Comparison of ENCODE assay signal across 37 mouse cellular contexts in the genomic region with DNA sequence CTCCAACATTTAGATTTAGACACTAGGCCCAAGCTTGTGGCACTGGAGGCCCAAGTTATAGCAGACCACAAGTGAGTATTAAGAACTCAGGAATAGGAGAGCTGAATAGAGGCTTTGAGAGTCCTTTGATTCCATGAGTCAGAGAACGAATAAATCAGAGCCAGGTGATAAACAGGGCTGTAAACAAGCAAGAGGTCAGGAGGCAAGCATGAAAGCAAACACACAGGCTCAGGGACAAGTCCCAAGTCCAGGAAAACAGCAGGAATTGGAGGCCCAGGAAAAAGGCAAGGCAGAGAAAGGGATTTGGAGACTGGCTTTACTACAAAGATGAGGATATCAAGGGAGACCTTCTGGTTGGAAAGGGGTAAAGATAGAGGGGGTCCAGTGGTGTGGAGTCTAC. TPM values are rescaled to one million over a fixed set of nuclear protein-coding genes. Genes with fewer than 3 reads are reported as not detected.
"Had no signal": no experiment of that assay in that cellular context is flagged by ENCODE, and none has a peak within 500 bp of the region (broad histone marks: within the 10 kb centered on the region; RNA-seq: fewer than 3 reads in every experiment).

No protein-coding gene starts in this region.

- H3K4me2 ChIP-seq: heart, embryonic 11.5 days; heart, embryonic 13.5 days; heart, embryonic 15.5 days; hindbrain, embryonic 13.5 days; hindbrain, embryonic 15.5 days; kidney, embryonic 15.5 days; limb, embryonic 12.5 days; liver, embryonic 13.5 days had no signal

- ATAC-seq: forebrain, postnatal 0 days; hindbrain, postnatal 0 days; intestine, embryonic 16.5 days had no signal

- DNase-seq: forebrain, postnatal 0 days; gastrocnemius, postnatal 14 days; gastrocnemius, postnatal 36 days; heart, adult 11 months; heart, adult 2 months; heart, postnatal 14 days; heart, postnatal 36 days; kidney, adult 11 months; kidney, adult 2 months; kidney, adult 9 months; kidney, postnatal 14 days; kidney, postnatal 36 days; layer of hippocampus, adult 9-11 months; layer of hippocampus, postnatal 36 days; liver, embryonic 13.5 days had no signal

- H3K36me3 ChIP-seq: heart, embryonic 13.5 days; heart, embryonic 15.5 days; hindbrain, embryonic 13.5 days; hindbrain, embryonic 15.5 days; kidney, embryonic 15.5 days; limb, embryonic 10.5 days; limb, embryonic 12.5 days; liver, embryonic 13.5 days had no signal

- H3K9me3 ChIP-seq: heart, embryonic 15.5 days; hindbrain, embryonic 15.5 days; kidney, embryonic 15.5 days; limb, embryonic 10.5 days; limb, embryonic 12.5 days; liver, embryonic 13.5 days had no signal

- H3K4me3 ChIP-seq: heart, adult 2 months; heart, embryonic 13.5 days; heart, embryonic 15.5 days; hindbrain, embryonic 13.5 days; hindbrain, embryonic 15.5 days; kidney, embryonic 15.5 days; limb, embryonic 10.5 days; limb, embryonic 12.5 days; liver, embryonic 13.5 days had no signal

- H3K27ac ChIP-seq: heart, adult 2 months; heart, embryonic 13.5 days; heart, embryonic 15.5 days; hindbrain, embryonic 13.5 days; hindbrain, embryonic 15.5 days; hindbrain, postnatal 0 days; kidney, embryonic 15.5 days; kidney, postnatal 0 days; limb, embryonic 10.5 days; limb, embryonic 12.5 days; liver, embryonic 13.5 days had no signal

- H3K9ac ChIP-seq: forebrain, postnatal 0 days; heart, embryonic 13.5 days; heart, embryonic 15.5 days; hindbrain, embryonic 13.5 days; hindbrain, embryonic 15.5 days; kidney, embryonic 15.5 days; limb, embryonic 12.5 days; liver, embryonic 13.5 days had no signal

- H3K4me1 ChIP-seq: heart, embryonic 13.5 days; heart, embryonic 15.5 days; hindbrain, embryonic 13.5 days; hindbrain, embryonic 15.5 days; kidney, embryonic 15.5 days; limb, embryonic 10.5 days; limb, embryonic 12.5 days; liver, embryonic 13.5 days had no signal

- H3K27me3 ChIP-seq: heart, embryonic 13.5 days; heart, embryonic 15.5 days; hindbrain, embryonic 13.5 days; hindbrain, embryonic 15.5 days; kidney, embryonic 15.5 days; limb, embryonic 12.5 days; liver, embryonic 13.5 days had no signal

RNA-seq across cellular contexts. Expression of gene Amdhd1, which starts 14.5 kb away (rescaled TPM):
- total RNA-seq: gastrocnemius, adult 8-10 months; gastrocnemius, postnatal 14 days; gastrocnemius, postnatal 36 days; heart, adult 2 months; heart, postnatal 14 days; heart, postnatal 36 days; hematopoietic stem cell, adult 5-6 weeks had no signal
- polyA plus RNA-seq: hindbrain, embryonic 11.5 days had no signal

RNA-seq across cellular contexts. Expression of gene Ccdc38, which starts 15.1 kb away (rescaled TPM):
- total RNA-seq: forebrain, postnatal 0 days; gastrocnemius, adult 18-20 months; gastrocnemius, adult 8-10 months; gastrocnemius, postnatal 14 days; heart, adult 2 months; heart, postnatal 14 days; heart, postnatal 36 days; hematopoietic stem cell, adult 5-6 weeks; hindbrain, postnatal 0 days; layer of hippocampus, adult 18-20 months; layer of hippocampus, postnatal 14 days; layer of hippocampus, postnatal 36 days; left cerebral cortex, adult 18-20 months; left cerebral cortex, adult 8-10 months; left cerebral cortex, postnatal 25 days had no signal
- polyA plus RNA-seq: heart, adult 2 months; kidney, adult 2 months; large intestine, adult 2 months had no signal

RNA-seq across cellular contexts. Expression of gene Hal, which starts 36.8 kb away (rescaled TPM):
- total RNA-seq: hematopoietic stem cell, adult 5-6 weeks; hindbrain, postnatal 0 days; left cerebral cortex, adult 18-20 months; left cerebral cortex, postnatal 25 days had no signal
- polyA plus RNA-seq: heart, embryonic 11.5 days; heart, postnatal 0 days; hindbrain, embryonic 13.5 days; kidney, postnatal 0 days; limb, embryonic 12.5 days had no signal
